Mouse (Mus musculus): ENCODE measurements around the gene Epb41l1. TPM values are rescaled to one million over a fixed set of nuclear protein-coding genes. Genes with fewer than 3 reads are reported as not detected.

The Epb41l1 gene
- polyA plus RNA-seq, 1 experiment from 2014 or later: 1.4 TPM

DNA sequence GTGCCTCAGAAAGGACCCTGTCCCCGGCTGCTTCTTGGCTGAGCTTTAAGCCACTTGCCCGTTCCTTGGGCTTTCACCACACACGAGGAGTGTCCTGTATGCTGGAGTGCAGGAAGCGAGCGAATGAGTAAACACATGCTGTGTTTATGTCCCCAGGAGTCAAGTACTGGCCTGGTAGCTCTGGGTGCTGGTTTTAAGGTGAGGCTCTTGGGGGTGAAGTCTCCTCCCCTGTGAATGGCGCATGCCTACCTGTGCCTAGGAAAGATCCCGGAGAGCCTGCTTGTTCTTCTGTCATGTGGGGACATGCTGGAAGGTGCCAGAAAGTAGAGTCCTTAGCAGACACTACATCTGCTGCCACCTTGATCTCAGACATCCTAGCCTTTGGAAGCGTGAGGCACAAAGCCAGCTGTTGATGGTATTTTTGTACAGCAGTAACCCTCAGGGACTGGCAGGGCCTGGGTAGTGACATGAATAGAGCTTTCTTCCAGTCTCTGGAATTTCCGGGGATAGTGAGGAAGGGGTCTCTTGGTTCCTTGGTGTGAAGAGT lies 25.9 kb downstream of the Epb41l1 start:
- no peak for ATAC-seq (ENCODE audit: insufficient number of reproducible peaks, low FRiP score)
- 69% methylated on average over 9 of the region's 9 CpGs for WGBS
- H3K36me3 ChIP-seq: 0 out of 2 replicates have a peak, but pooled peaks cover 5% of the 10 kb centered on the region
- no peak overlapping the region for H3K9ac ChIP-seq
- H3K4me1 ChIP-seq (replicated peaks): peaks cover 40% of the 10 kb centered on the region
- H3K27me3 ChIP-seq (replicated peaks): no peaks in the 10 kb centered on the region
- no peak overlapping the region for H3K4me3 ChIP-seq
- no peak overlapping the region for H3K27ac ChIP-seq (ENCODE audit: poor library complexity, severe bottlenecking)
- peaks cover 9% of the 10 kb centered on the region for H3K9me3 ChIP-seq (replicated peaks)
- H3K4me2 ChIP-seq: no peak overlapping the region

GRCm38 (mm10) chr2:156447413-156448295 lies 26.9 kb downstream of the Epb41l1 start:
- Histone ChIP-seq H3K27ac (ENCODE audit: poor library complexity, severe bottlenecking) (no peak overlapping the region), H3K9ac (no peak overlapping the region), H3K9me3 (replicated peaks) (peaks cover 9% of the 10 kb centered on the region), H3K4me3 (no peak overlapping the region), H3K4me2 (no peak overlapping the region), H3K36me3 (0 out of 2 replicates have a peak, but pooled peaks cover 5% of the 10 kb centered on the region), H3K27me3 (replicated peaks) (no peaks in the 10 kb centered on the region), H3K4me1 (replicated peaks) (peaks cover 29% of the 10 kb centered on the region)
- ATAC-seq (ENCODE audit: insufficient number of reproducible peaks, low FRiP score): no peak
- WGBS: 21% methylated on average over 10 of the region's 10 CpGs

GRCm38 (mm10) chr2:156451225-156452148 lies 30.8 kb downstream of the Epb41l1 start:
- WGBS: 78% methylated on average over 13 of the region's 13 CpGs
- no peaks in the 10 kb centered on the region for H3K36me3 ChIP-seq

GRCm38 (mm10) chr2:156452149-156452536 lies 31.4 kb downstream of the Epb41l1 start:
- ATAC-seq (ENCODE audit: insufficient number of reproducible peaks, low FRiP score): no peak
- WGBS: 83% methylated on average over 7 of the region's 7 CpGs
- no peak overlapping the region for H3K9ac ChIP-seq
- H3K36me3 ChIP-seq: no peaks in the 10 kb centered on the region
- no peak overlapping the region for H3K4me3 ChIP-seq
- no peaks in the 10 kb centered on the region for H3K9me3 ChIP-seq (replicated peaks)
- no peak overlapping the region for H3K27ac ChIP-seq (ENCODE audit: poor library complexity, severe bottlenecking)
- no peaks in the 10 kb centered on the region; the same call in 1 of the 2 replicates for H3K27me3 ChIP-seq (replicated peaks)
- peaks cover 11% of the 10 kb centered on the region for H3K4me1 ChIP-seq (replicated peaks)
- no peak overlapping the region for H3K4me2 ChIP-seq

More at GRCm38 (mm10) chr2:156451225-156452148, 30.8 kb downstream of the Epb41l1 start:
- no peak overlapping the region for H3K9ac ChIP-seq
- no peak overlapping the region for H3K4me3 ChIP-seq
- H3K27ac ChIP-seq (ENCODE audit: poor library complexity, severe bottlenecking): no peak overlapping the region
- no peaks in the 10 kb centered on the region; the same call in 1 of the 2 replicates for H3K27me3 ChIP-seq (replicated peaks)
- ATAC-seq (ENCODE audit: insufficient number of reproducible peaks, low FRiP score): no peak
- no peak overlapping the region for H3K4me2 ChIP-seq
- H3K9me3 ChIP-seq (replicated peaks): no peaks in the 10 kb centered on the region
- H3K4me1 ChIP-seq (replicated peaks): peaks cover 13% of the 10 kb centered on the region

DNA sequence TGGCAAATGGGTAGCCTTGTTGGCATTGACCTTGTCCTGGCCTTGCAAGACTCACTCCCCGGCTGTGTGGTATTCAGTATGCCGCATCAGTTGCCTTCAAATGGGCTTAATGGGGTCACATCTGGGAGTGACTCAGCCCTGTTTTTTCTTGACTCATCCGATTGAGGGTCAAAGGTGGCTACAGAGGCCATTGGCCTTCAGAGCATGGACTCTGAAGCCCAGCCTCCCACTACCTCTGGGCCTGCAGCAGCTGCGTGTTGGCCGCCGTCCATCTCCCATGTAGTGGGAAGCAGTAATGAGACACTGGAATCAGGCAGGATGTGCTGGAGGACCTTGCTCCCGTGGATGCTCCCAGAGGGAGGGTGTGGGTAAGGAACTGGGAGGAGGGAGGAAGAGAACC lies 33.1 kb downstream of the Epb41l1 start:
- Histone ChIP-seq H3K27me3 (replicated peaks) (no peaks in the 10 kb centered on the region; the same call in 1 of the 2 replicates), H3K9me3 (replicated peaks) (no peaks in the 10 kb centered on the region), H3K27ac (ENCODE audit: poor library complexity, severe bottlenecking) (no peak overlapping the region), H3K9ac (no peak overlapping the region), H3K36me3 (no peaks in the 10 kb centered on the region), H3K4me3 (no peak overlapping the region), H3K4me2 (no peak overlapping the region), H3K4me1 (replicated peaks) (peaks cover 7% of the 10 kb centered on the region; the same call in 1 of the 2 replicates)
- peak; percentile 17; the same call in 1 of the 2 replicates for ATAC-seq (ENCODE audit: insufficient number of reproducible peaks, low FRiP score)
- WGBS: 77% methylated on average over 7 of the region's 7 CpGs

GRCm38 (mm10) chr2:156455508-156456108 lies 34.9 kb downstream of the Epb41l1 start:
- Histone ChIP-seq H3K27ac (ENCODE audit: poor library complexity, severe bottlenecking) (no peak overlapping the region), H3K4me2 (no peak overlapping the region), H3K9ac (no peak overlapping the region), H3K27me3 (replicated peaks) (no peaks in the 10 kb centered on the region; the same call in 1 of the 2 replicates), H3K4me3 (no peak overlapping the region), H3K36me3 (no peaks in the 10 kb centered on the region), H3K9me3 (replicated peaks) (no peaks in the 10 kb centered on the region), H3K4me1 (replicated peaks) (peaks cover 7% of the 10 kb centered on the region; the same call in 1 of the 2 replicates)
- 80% methylated on average over 9 of the region's 9 CpGs for WGBS
- no peak for ATAC-seq (ENCODE audit: insufficient number of reproducible peaks, low FRiP score)

- Histone ChIP-seq H3K9me3 (replicated peaks) (no peaks in the 10 kb centered on the region), H3K4me3 (no peak overlapping the region), H3K9ac (no peak overlapping the region), H3K27me3 (replicated peaks) (no peaks in the 10 kb centered on the region; the same call in 1 of the 2 replicates), H3K4me1 (replicated peaks) (peaks cover 7% of the 10 kb centered on the region; the same call in 1 of the 2 replicates), H3K4me2 (no peak overlapping the region), H3K27ac (ENCODE audit: poor library complexity, severe bottlenecking) (no peak overlapping the region), H3K36me3 (no peaks in the 10 kb centered on the region)
- 73% methylated on average over 14 of the region's 14 CpGs for WGBS
- no peak for ATAC-seq (ENCODE audit: insufficient number of reproducible peaks, low FRiP score)
These were observed 36.0 kb downstream of the Epb41l1 start for GRCm38 (mm10) chr2:156456386-156457342.

GRCm38 (mm10) chr2:156457343-156457717 lies 36.6 kb downstream of the Epb41l1 start:
- Histone ChIP-seq H3K4me3 (no peak overlapping the region), H3K36me3 (no peaks in the 10 kb centered on the region), H3K27me3 (replicated peaks) (no peaks in the 10 kb centered on the region; the same call in 1 of the 2 replicates), H3K4me1 (replicated peaks) (peaks cover 11% of the 10 kb centered on the region), H3K27ac (ENCODE audit: poor library complexity, severe bottlenecking) (no peak overlapping the region), H3K9me3 (replicated peaks) (no peaks in the 10 kb centered on the region), H3K9ac (no peak overlapping the region), H3K4me2 (no peak overlapping the region)
- WGBS: 58% methylated on average over 4 of the region's 4 CpGs
- ATAC-seq (ENCODE audit: insufficient number of reproducible peaks, low FRiP score): peak; percentile 41; the same call in 1 of the 2 replicates

- H3K27me3 ChIP-seq (replicated peaks): peaks cover 3% of the 10 kb centered on the region; the same call in 1 of the 2 replicates
- no peak overlapping the region for H3K4me3 ChIP-seq
- ATAC-seq (ENCODE audit: insufficient number of reproducible peaks, low FRiP score): no peak
- no peaks in the 10 kb centered on the region for H3K36me3 ChIP-seq
- H3K27ac ChIP-seq (ENCODE audit: poor library complexity, severe bottlenecking): no peak overlapping the region
- H3K9ac ChIP-seq: no peak overlapping the region; the same call in 1 of the 2 replicates
- H3K4me1 ChIP-seq (replicated peaks): peaks cover 23% of the 10 kb centered on the region
- no peaks in the 10 kb centered on the region for H3K9me3 ChIP-seq (replicated peaks)
- WGBS: 29% methylated on average over 14 of the region's 14 CpGs
- H3K4me2 ChIP-seq: peak overlapping the region; percentile 35; the same call in 1 of the 2 replicates
These were observed 39.8 kb downstream of the Epb41l1 start for GRCm38 (mm10) chr2:156460470-156460869.
